Mouse (Mus musculus): ENCODE results near the gene Ttll4. TPM values are rescaled to one million over a fixed set of nuclear protein-coding genes. Genes with fewer than 3 reads are reported as not detected.
A peak's percentile ranks its signal among the peaks of the same experiment; 100 is the strongest.

Gene Ttll4
- polyA plus RNA-seq, 1 experiment from 2014 or later: 68.5 TPM

DNA sequence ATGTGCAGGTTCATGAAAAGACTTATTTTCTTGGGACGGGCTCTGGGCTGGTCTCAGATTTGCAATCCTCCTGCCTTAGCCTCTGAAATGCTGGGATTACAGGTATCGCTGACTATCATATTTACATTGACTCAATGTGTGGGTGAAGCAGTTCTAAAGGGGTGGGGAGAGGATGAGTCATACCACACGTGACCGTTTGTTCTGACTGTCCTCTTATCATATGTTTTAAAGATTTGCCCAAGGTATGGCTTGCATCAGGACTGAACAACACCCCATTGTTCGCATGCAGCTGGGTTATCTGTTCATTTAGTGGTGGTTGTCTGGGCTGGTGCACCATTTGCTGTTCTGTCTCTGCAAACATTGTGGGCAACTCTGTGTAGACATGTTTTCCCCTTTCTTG lies 65.1 kb downstream of the Ttll4 start:
- no peaks in the 10 kb centered on the region for H3K27me3 ChIP-seq (ENCODE audit: control insufficient read depth, insufficient read depth, low read length)
- H3K9ac ChIP-seq (ENCODE audit: low read length): no peak overlapping the region
- H3K4me2 ChIP-seq (ENCODE audit: low read depth, low read length, severe bottlenecking): no peak overlapping the region
- H3K27ac ChIP-seq (ENCODE audit: low read depth, low read length): no peak overlapping the region
- no peaks in the 10 kb centered on the region for H3K9me3 ChIP-seq (ENCODE audit: control insufficient read depth, low read length)
- ATAC-seq (replicated peaks; ENCODE audit: low FRiP score) (no peak), DNase-seq (ENCODE audit: low spot score) (no peak)
- no peaks in the 10 kb centered on the region for H3K36me3 ChIP-seq (ENCODE audit: control insufficient read depth, insufficient read depth, low read length)
- WGBS: 86% methylated on average over 5 of the region's 5 CpGs
- no peaks in the 10 kb centered on the region for H3K4me1 ChIP-seq (replicated peaks; ENCODE audit: control insufficient read depth, insufficient read depth, low read length)
- no peak overlapping the region for H3K4me3 ChIP-seq (ENCODE audit: low read depth, low read length)

DNA sequence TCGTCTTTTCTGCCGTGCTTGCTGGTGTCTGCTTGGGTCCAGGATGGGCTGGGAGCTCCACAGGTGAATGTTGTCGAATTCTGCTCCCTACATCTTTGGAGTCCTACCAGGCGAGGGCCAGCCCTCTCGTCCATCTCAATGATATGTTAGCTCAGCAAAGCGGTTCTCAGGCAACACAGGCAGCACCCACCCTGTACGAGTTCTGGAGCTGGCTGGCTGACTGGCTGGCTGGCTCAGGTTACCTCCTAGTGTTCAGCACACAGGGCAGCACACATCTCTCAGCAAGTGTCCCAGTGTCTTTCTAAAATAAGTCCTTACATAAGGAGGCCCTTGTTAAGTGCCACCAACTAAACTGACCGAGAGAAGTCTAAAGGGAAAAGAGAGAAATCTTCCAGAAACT lies 66.9 kb downstream of the Ttll4 start:
- H3K4me2 ChIP-seq (ENCODE audit: low read depth, low read length, severe bottlenecking): no peak overlapping the region
- H3K36me3 ChIP-seq (ENCODE audit: control insufficient read depth, insufficient read depth, low read length): no peaks in the 10 kb centered on the region
- H3K9me3 ChIP-seq (ENCODE audit: control insufficient read depth, low read length): no peaks in the 10 kb centered on the region
- no peak for ATAC-seq (replicated peaks; ENCODE audit: low FRiP score)
- 80% methylated on average over 8 of the region's 8 CpGs for WGBS
- DNase-seq (ENCODE audit: low spot score): no peak
- H3K27ac ChIP-seq (ENCODE audit: low read depth, low read length): no peak overlapping the region
- H3K9ac ChIP-seq (ENCODE audit: low read length): no peak overlapping the region
- no peak overlapping the region for H3K4me3 ChIP-seq (ENCODE audit: low read depth, low read length)
- H3K4me1 ChIP-seq (replicated peaks; ENCODE audit: control insufficient read depth, insufficient read depth, low read length): no peaks in the 10 kb centered on the region
- no peaks in the 10 kb centered on the region for H3K27me3 ChIP-seq (ENCODE audit: control insufficient read depth, insufficient read depth, low read length)

DNA sequence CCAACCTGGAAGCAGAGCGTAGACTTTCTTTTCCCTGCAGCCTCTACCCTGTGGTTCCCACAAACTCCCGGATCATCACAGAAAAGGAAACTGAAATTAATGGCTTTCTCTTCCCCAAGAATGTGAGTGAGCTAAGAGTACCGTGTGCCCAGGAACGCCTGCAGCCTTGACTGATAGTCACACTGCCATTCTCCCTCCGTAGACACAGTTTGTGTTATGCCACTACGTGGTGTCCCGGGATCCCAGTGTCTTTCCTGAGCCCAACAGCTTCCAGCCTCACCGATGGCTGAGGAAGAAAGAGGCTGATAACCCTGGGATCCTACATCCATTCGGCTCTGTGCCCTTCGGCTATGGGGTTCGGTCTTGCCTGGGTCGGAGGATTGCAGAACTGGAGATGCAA lies 75.4 kb downstream of the Ttll4 start:
- Histone ChIP-seq H3K4me1 (replicated peaks; ENCODE audit: control insufficient read depth, insufficient read depth, low read length) (no peaks in the 10 kb centered on the region), H3K27ac (ENCODE audit: low read depth, low read length) (no peak overlapping the region), H3K27me3 (ENCODE audit: control insufficient read depth, insufficient read depth, low read length) (no peaks in the 10 kb centered on the region), H3K36me3 (ENCODE audit: control insufficient read depth, insufficient read depth, low read length) (no peaks in the 10 kb centered on the region), H3K9me3 (ENCODE audit: control insufficient read depth, low read length) (no peaks in the 10 kb centered on the region), H3K9ac (ENCODE audit: low read length) (no peak overlapping the region), H3K4me3 (ENCODE audit: low read depth, low read length) (no peak overlapping the region), H3K4me2 (ENCODE audit: low read depth, low read length, severe bottlenecking) (no peak overlapping the region)
- DNase-seq (ENCODE audit: low spot score) (no peak), ATAC-seq (replicated peaks; ENCODE audit: low FRiP score) (no peak)
- 94% methylated on average over 12 of the region's 12 CpGs for WGBS

DNA sequence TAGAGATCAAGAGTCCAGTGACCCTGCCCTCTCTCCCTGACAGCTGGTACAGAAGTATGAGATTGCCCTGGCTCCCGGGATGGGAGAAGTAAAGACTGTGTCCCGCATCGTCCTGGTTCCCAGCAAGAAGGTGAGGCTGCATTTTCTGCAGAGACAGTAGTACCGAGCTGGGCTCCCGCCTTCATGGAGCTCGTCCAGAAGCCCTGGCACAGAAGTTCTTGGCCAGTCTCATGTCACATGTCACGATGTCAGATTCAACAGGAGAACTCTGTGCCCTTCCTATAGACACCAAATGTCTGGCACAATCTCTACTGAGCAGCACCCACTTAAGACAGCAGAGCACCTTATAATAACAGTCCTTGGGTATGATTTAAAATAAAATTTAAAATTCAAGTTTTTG lies 76.0 kb downstream of the Ttll4 start:
- no peak overlapping the region for H3K27ac ChIP-seq (ENCODE audit: low read depth, low read length)
- no peak for ATAC-seq (replicated peaks; ENCODE audit: low FRiP score)
- 89% methylated on average over 7 of the region's 7 CpGs for WGBS
- H3K36me3 ChIP-seq (ENCODE audit: control insufficient read depth, insufficient read depth, low read length): no peaks in the 10 kb centered on the region
- no peak overlapping the region for H3K4me2 ChIP-seq (ENCODE audit: low read depth, low read length, severe bottlenecking)
- H3K4me3 ChIP-seq (ENCODE audit: low read depth, low read length): no peak overlapping the region
- no peak for DNase-seq (ENCODE audit: low spot score)
- no peaks in the 10 kb centered on the region for H3K4me1 ChIP-seq (replicated peaks; ENCODE audit: control insufficient read depth, insufficient read depth, low read length)
- no peaks in the 10 kb centered on the region for H3K9me3 ChIP-seq (ENCODE audit: control insufficient read depth, low read length)
- H3K9ac ChIP-seq (ENCODE audit: low read length): no peak overlapping the region
- no peaks in the 10 kb centered on the region for H3K27me3 ChIP-seq (ENCODE audit: control insufficient read depth, insufficient read depth, low read length)

DNA sequence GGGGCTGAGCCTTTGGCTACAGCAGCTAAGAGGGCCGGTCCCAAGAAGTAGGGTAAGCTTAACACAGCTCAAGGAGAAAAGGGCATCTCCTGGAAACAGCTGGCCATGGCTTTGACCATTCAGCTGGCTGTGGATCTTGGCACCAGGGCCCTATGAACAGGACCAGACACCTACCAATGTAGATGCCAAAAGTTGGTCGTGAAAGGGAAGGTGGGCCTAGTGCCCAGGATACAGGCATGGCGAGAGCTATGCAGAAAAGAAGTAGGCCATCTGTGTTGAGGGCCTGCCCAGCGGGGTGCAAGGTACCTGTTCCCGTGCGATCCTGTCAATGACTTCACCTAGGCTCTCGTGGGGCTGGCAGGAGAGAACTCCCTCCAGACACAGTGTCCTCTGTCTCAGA lies 79.3 kb downstream of the Ttll4 start:
- H3K36me3 ChIP-seq (ENCODE audit: control insufficient read depth, insufficient read depth, low read length): no peaks in the 10 kb centered on the region
- DNase-seq (ENCODE audit: low spot score) (no peak), ATAC-seq (replicated peaks; ENCODE audit: low FRiP score) (no peak)
- H3K27ac ChIP-seq (ENCODE audit: low read depth, low read length): no peak overlapping the region
- no peak overlapping the region for H3K4me2 ChIP-seq (ENCODE audit: low read depth, low read length, severe bottlenecking)
- WGBS: 82% methylated on average over 7 of the region's 7 CpGs
- H3K4me1 ChIP-seq (replicated peaks; ENCODE audit: control insufficient read depth, insufficient read depth, low read length): no peaks in the 10 kb centered on the region
- H3K9me3 ChIP-seq (ENCODE audit: control insufficient read depth, low read length): no peaks in the 10 kb centered on the region
- H3K27me3 ChIP-seq (ENCODE audit: control insufficient read depth, insufficient read depth, low read length): no peaks in the 10 kb centered on the region
- H3K4me3 ChIP-seq (ENCODE audit: low read depth, low read length): no peak overlapping the region
- H3K9ac ChIP-seq (ENCODE audit: low read length): no peak overlapping the region

DNA sequence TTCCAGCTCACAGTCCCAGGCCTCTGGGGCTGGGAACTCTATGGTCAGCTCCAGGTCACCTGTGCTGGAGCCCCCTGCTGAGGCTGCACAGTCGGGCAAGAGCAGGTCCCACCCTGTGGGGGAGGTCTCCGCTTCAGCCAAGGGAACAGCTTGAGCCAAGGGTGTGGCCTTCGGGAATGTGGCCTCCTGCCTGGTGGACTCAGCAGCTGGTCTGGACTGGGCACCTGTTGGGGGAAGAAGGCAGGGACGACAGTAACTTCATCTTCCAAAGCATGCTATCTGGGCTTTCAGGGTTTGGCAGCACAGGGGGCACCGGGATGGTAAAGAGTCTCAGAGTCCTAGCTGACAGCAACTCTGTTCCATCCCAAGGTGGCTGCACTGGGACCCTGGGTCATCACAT lies 85.8 kb downstream of the Ttll4 start:
- Histone ChIP-seq H3K4me1 (replicated peaks; ENCODE audit: control insufficient read depth, insufficient read depth, low read length) (no peaks in the 10 kb centered on the region), H3K27me3 (ENCODE audit: control insufficient read depth, insufficient read depth, low read length) (no peaks in the 10 kb centered on the region; the same call in 1 of the 2 replicates), H3K4me2 (ENCODE audit: low read depth, low read length, severe bottlenecking) (no peak overlapping the region), H3K9ac (ENCODE audit: low read length) (no peak overlapping the region), H3K27ac (ENCODE audit: low read depth, low read length) (no peak overlapping the region), H3K4me3 (ENCODE audit: low read depth, low read length) (no peak overlapping the region), H3K9me3 (ENCODE audit: control insufficient read depth, low read length) (no peaks in the 10 kb centered on the region), H3K36me3 (ENCODE audit: control insufficient read depth, insufficient read depth, low read length) (no peaks in the 10 kb centered on the region)
- DNase-seq (ENCODE audit: low spot score) (no peak), ATAC-seq (replicated peaks; ENCODE audit: low FRiP score) (no peak)
- WGBS: 77% methylated on average over 5 of the region's 5 CpGs

DNA sequence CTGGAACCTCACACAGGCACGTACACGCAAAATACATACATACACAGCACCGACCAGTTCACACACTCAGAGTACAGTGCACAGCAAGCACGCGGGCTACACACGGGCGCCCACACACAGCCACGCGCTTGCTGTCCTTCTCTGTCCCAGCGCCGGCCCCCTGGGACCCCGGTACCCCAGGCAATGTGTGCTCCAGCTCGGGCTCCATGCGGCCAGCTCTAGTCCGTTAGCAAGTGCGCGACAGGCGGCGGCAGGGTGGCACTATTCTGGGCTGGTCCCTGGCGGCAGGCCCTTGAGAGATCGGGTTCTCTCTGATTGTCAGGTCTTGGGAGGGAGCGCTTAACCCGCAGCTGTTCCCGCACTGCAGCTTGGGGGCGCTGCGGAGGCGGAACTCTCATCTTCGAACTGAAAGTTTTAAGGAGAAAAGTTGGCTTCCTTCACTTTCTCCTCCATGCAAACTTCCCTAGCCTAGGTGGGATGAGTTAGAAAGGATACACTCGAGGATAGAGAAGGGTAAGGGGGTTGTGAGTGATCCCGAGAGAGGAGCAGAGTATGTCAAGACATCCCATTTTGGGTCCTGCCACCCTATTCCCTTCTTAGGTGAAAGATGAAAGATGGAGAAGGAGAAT lies 87.2 kb downstream of the Ttll4 start, which contains the start of gene Prkag3:
Gene Prkag3, minus strand, starts transcription at position 579 of the 629 bp plus-strand sequence.
- no peak within 1 kb of the TSS for H3K27ac ChIP-seq (ENCODE audit: low read depth, low read length)
- peak within 1 kb of the TSS; percentile 15; the same call in 1 of the 2 replicates for H3K4me3 ChIP-seq (ENCODE audit: low read depth, low read length)
- peak within 1 kb of the TSS; percentile 53; the same call in 1 of the 2 replicates for H3K9ac ChIP-seq (ENCODE audit: low read length)
- H3K9me3 ChIP-seq (ENCODE audit: control insufficient read depth, low read length): no peaks in the 10 kb centered on the region
- WGBS: 9% methylated on average over 30 of the region's 30 CpGs
- no peaks in the 10 kb centered on the region; the same call in 1 of the 2 replicates for H3K27me3 ChIP-seq (ENCODE audit: control insufficient read depth, insufficient read depth, low read length)
- no peaks in the 10 kb centered on the region for H3K4me1 ChIP-seq (replicated peaks; ENCODE audit: control insufficient read depth, insufficient read depth, low read length)
- ATAC-seq (replicated peaks; ENCODE audit: low FRiP score): 0 out of 2 replicates have a peak, but pooled peaks have one; percentile 58
- peak within 1 kb of the TSS; percentile 55 for H3K4me2 ChIP-seq (ENCODE audit: low read depth, low read length, severe bottlenecking)
- peak; percentile 78 for DNase-seq (ENCODE audit: low spot score)
- no peaks in the 10 kb centered on the region for H3K36me3 ChIP-seq (ENCODE audit: control insufficient read depth, insufficient read depth, low read length)

DNA sequence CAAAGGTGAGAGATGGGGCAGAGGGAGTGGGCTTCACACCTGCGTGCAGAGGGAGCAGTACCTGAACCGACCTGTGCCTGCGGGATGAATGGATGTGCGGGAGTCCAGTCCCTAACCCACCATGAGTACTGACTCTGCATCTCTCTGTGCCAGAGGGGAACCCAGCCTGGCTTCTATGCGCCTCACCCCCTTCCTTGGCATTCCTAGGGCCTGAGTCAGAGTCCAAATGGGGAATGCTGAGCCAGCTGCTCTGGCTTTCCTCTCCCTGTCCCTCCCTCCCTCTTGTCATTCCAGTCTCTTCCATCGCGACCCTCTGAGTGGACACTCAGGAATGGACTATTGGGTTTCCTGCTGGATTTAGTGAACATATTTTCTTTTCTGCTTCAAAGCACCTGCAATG lies 87.8 kb downstream of the Ttll4 start:
- Histone ChIP-seq H3K4me1 (replicated peaks; ENCODE audit: control insufficient read depth, insufficient read depth, low read length) (no peaks in the 10 kb centered on the region), H3K9ac (ENCODE audit: low read length) (no peak overlapping the region), H3K36me3 (ENCODE audit: control insufficient read depth, insufficient read depth, low read length) (no peaks in the 10 kb centered on the region), H3K27ac (ENCODE audit: low read depth, low read length) (no peak overlapping the region), H3K27me3 (ENCODE audit: control insufficient read depth, insufficient read depth, low read length) (no peaks in the 10 kb centered on the region; the same call in 1 of the 2 replicates), H3K9me3 (ENCODE audit: control insufficient read depth, low read length) (no peaks in the 10 kb centered on the region), H3K4me3 (ENCODE audit: low read depth, low read length) (no peak overlapping the region), H3K4me2 (ENCODE audit: low read depth, low read length, severe bottlenecking) (no peak overlapping the region)
- 70% methylated on average over 7 of the region's 7 CpGs for WGBS
- no peak for ATAC-seq (replicated peaks; ENCODE audit: low FRiP score)
- DNase-seq (ENCODE audit: low spot score): no peak

DNA sequence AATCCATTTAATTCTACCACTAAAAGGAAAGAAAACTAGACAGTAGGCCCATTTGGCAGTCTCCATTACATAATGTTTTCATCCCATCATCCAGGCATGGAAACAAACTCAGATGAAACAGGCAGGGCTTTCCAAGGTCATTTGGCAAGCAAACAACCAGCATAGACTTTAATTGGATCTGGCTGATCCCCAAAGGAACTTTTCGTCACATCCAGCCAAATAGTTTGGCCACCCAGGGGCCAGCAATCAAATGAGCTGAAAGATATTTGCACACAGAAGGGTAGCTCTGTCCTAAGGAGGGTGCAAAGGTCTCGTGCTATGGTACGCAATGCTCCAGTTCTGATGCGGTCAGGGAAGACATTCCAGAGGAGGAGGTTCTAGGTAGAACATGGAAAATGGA lies 89.1 kb downstream of the Ttll4 start:
- no peaks in the 10 kb centered on the region; the same call in 1 of the 2 replicates for H3K27me3 ChIP-seq (ENCODE audit: control insufficient read depth, insufficient read depth, low read length)
- no peaks in the 10 kb centered on the region for H3K4me1 ChIP-seq (replicated peaks; ENCODE audit: control insufficient read depth, insufficient read depth, low read length)
- H3K4me2 ChIP-seq (ENCODE audit: low read depth, low read length, severe bottlenecking): no peak overlapping the region
- 85% methylated on average over 4 of the region's 4 CpGs for WGBS
- no peaks in the 10 kb centered on the region for H3K36me3 ChIP-seq (ENCODE audit: control insufficient read depth, insufficient read depth, low read length)
- DNase-seq (ENCODE audit: low spot score): no peak
- no peak overlapping the region for H3K9ac ChIP-seq (ENCODE audit: low read length)
- no peaks in the 10 kb centered on the region for H3K9me3 ChIP-seq (ENCODE audit: control insufficient read depth, low read length)
- no peak overlapping the region for H3K27ac ChIP-seq (ENCODE audit: low read depth, low read length)
- no peak for ATAC-seq (replicated peaks; ENCODE audit: low FRiP score)
- H3K4me3 ChIP-seq (ENCODE audit: low read depth, low read length): no peak overlapping the region
